In the genomic region with DNA sequence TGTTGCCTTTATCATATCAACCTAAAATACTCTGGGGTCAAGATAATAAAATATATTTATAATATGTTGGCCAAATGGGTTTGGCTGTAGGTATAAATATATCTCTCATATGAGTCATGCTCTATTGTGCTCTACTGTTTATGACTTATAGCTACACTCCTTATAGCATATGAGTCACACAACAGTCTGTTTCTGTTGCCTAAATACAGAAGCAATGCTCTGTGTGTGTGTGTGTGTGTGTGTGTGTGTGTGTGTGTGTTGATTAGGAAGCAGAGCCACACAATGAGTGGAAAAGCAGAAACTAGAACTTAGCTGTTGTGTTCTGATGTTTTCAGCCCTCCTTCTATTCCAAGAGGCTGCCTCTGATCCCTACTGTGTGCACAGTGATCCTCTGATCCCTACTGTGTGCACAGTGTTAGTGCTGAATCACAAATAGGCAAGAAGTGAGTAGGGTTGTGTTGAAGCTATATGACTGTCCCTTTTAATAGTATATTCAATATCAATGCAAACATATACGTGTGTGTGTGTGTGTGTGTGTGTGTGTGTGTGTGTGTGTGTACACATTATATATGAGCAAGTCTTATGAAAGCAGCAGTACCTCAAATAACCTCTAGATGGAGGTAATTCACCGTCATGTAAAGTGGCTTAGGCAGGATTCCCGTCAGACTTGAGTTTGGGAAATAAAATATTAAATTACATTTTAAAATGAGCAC, we compare ENCODE assay signal across 8 mouse cellular contexts. TPM values are rescaled to one million over a fixed set of nuclear protein-coding genes. Genes with fewer than 3 reads are reported as not detected.
DNase-seq lines count a peak whose midpoint lies in the region; ATAC-seq and TF ChIP-seq lines count a peak whose summit lies in the region.

No protein-coding gene starts in this region.

- no peaks in the 10 kb centered on the region for H3K4me1 ChIP-seq in forebrain, embryonic 14.5 days (ENCODE audit: control insufficient read depth, insufficient read depth, low read length)
- H3K4me1 ChIP-seq in forebrain, embryonic 10.5 days, result no peaks in the 10 kb centered on the region
- H3K4me1 ChIP-seq in lung, embryonic 14.5 days (ENCODE audit: insufficient read depth), result no peaks in the 10 kb centered on the region

- ATAC-seq in forebrain, embryonic 14.5 days, result 0 out of 2 replicates have a peak, but pooled peaks have one; percentile 57
- no peak for ATAC-seq in lung, embryonic 14.5 days (ENCODE audit: insufficient read depth)
- peak; percentile 71 for ATAC-seq in common myeloid progenitor, adult 5-6 weeks (replicated peaks; ENCODE audit: low read depth, poor library complexity, severe bottlenecking)
- ATAC-seq in megakaryocyte-erythroid progenitor cell, adult 5-6 weeks (replicated peaks; ENCODE audit: low FRiP score, low TSS enrichment, poor library complexity, severe bottlenecking), result 0 out of 2 replicates have a peak, but pooled peaks have one; percentile 47

- WGBS in forebrain, embryonic 14.5 days, result 20% methylated on average over 3 of the region's 3 CpGs
- WGBS in forebrain, embryonic 10.5 days, result 30% methylated on average over 3 of the region's 3 CpGs
- 13% methylated on average over 3 of the region's 3 CpGs for WGBS in lung, embryonic 14.5 days

- H3K27me3 ChIP-seq in forebrain, embryonic 14.5 days (replicated peaks; ENCODE audit: control insufficient read depth, insufficient read depth, low read length), result no peaks in the 10 kb centered on the region
- H3K27me3 ChIP-seq in forebrain, embryonic 10.5 days (ENCODE audit: poor library complexity, severe bottlenecking), result no peaks in the 10 kb centered on the region; the same call in 1 of the 2 replicates
- no peaks in the 10 kb centered on the region for H3K27me3 ChIP-seq in lung, embryonic 14.5 days (ENCODE audit: insufficient read depth, low read length)

- peak; percentile 80 for TF ChIP-seq CTCF in lung, embryonic 14.5 days (IDR thresholded peaks at IDR 0.05; ENCODE audit: low read depth)

- H3K9me3 ChIP-seq in forebrain, embryonic 14.5 days (replicated peaks; ENCODE audit: control insufficient read depth, low read length), result no peaks in the 10 kb centered on the region
- H3K9me3 ChIP-seq in forebrain, embryonic 10.5 days, result no peaks in the 10 kb centered on the region
- no peaks in the 10 kb centered on the region for H3K9me3 ChIP-seq in lung, embryonic 14.5 days (ENCODE audit: low read depth, low read length)

- H3K4me2 ChIP-seq in forebrain, embryonic 14.5 days (ENCODE audit: low read length), result no peak overlapping the region
- no peak overlapping the region for H3K4me2 ChIP-seq in lung, embryonic 14.5 days

- H3K4me3 ChIP-seq in forebrain, embryonic 14.5 days (ENCODE audit: low read depth, low read length), result no peak overlapping the region
- no peak overlapping the region for H3K4me3 ChIP-seq in forebrain, embryonic 10.5 days
- H3K4me3 ChIP-seq in lung, embryonic 14.5 days (ENCODE audit: low read depth, low read length), result no peak overlapping the region

- no peaks in the 10 kb centered on the region for H3K36me3 ChIP-seq in forebrain, embryonic 14.5 days (ENCODE audit: control insufficient read depth, insufficient read depth, low read length)
- H3K36me3 ChIP-seq in forebrain, embryonic 10.5 days (replicated peaks), result no peaks in the 10 kb centered on the region
- H3K36me3 ChIP-seq in lung, embryonic 14.5 days (ENCODE audit: insufficient read depth), result no peaks in the 10 kb centered on the region

- peak; percentile 78 for DNase-seq in forebrain, embryonic 14.5 days (ENCODE audit: low spot score)
- DNase-seq in forebrain, embryonic 10.5 days (ENCODE audit: extremely low spot score, low spot score), result no peak
- peak; percentile 91 for DNase-seq in lung, embryonic 14.5 days
- DNase-seq in lung, postnatal 14 days, result no peak
- no peak for DNase-seq in adrenal gland, adult 8-10 months
- DNase-seq in kidney, postnatal 25 days, result no peak

- H3K27ac ChIP-seq in forebrain, embryonic 14.5 days (ENCODE audit: low read depth, low read length), result no peak overlapping the region
- no peak overlapping the region for H3K27ac ChIP-seq in forebrain, embryonic 10.5 days
- H3K27ac ChIP-seq in lung, embryonic 14.5 days (ENCODE audit: low read depth), result no peak overlapping the region

- no peak overlapping the region for H3K9ac ChIP-seq in forebrain, embryonic 14.5 days (ENCODE audit: low read length)
- no peak overlapping the region for H3K9ac ChIP-seq in lung, embryonic 14.5 days

RNA-seq across cellular contexts. Expression of gene Cyp1b1, which starts 51.3 kb away (rescaled TPM):
- 5.1 and 6.9 TPM in 2 replicates for polyA plus RNA-seq in forebrain, embryonic 14.5 days (2014; fragmentation: Nextera tagmentation; extraction: Ambion mirVana)
- 1.6 and 2.3 TPM in 2 replicates for polyA plus RNA-seq in forebrain, embryonic 10.5 days (2016; fragmentation: Nextera tagmentation; extraction: Ambion mirVana)
- 1.9 and 2.0 TPM in 2 replicates for polyA plus RNA-seq in lung, embryonic 14.5 days (2014; fragmentation: Nextera tagmentation; extraction: Ambion mirVana)
- 0.14 TPM in 1 of 2 replicates, not detected in the other for total RNA-seq in common myeloid progenitor, adult 5-6 weeks (2017)
- not detected in 2 replicates for total RNA-seq in megakaryocyte-erythroid progenitor cell, adult 5-6 weeks (2014; fragmentation: Nextera tagmentation)
- not detected in 2 replicates for total RNA-seq in megakaryocyte-erythroid progenitor cell, adult 5-6 weeks (2017)
- total RNA-seq in adrenal gland, adult 8-10 months (2022), result 10 to 100 TPM; 35.6 to 48.3 (median 38.9) TPM

RNA-seq across cellular contexts. Expression of gene Rmdn2, which starts 51.9 kb away (rescaled TPM):
- polyA plus RNA-seq in forebrain, embryonic 14.5 days (2014; fragmentation: Nextera tagmentation; extraction: Ambion mirVana), result 5.9 and 6.4 TPM in 2 replicates
- polyA plus RNA-seq in forebrain, embryonic 10.5 days (2016; fragmentation: Nextera tagmentation; extraction: Ambion mirVana), result 3.9 and 5.7 TPM in 2 replicates
- polyA plus RNA-seq in lung, embryonic 14.5 days (2014; fragmentation: Nextera tagmentation; extraction: Ambion mirVana), result 13.3 and 17.0 TPM in 2 replicates
- 5.2 and 5.8 TPM in 2 replicates for total RNA-seq in common myeloid progenitor, adult 5-6 weeks (2017)
- total RNA-seq in megakaryocyte-erythroid progenitor cell, adult 5-6 weeks (2014; fragmentation: Nextera tagmentation), result 6.9 and 9.2 TPM in 2 replicates
- 9.4 and 10.4 TPM in 2 replicates for total RNA-seq in megakaryocyte-erythroid progenitor cell, adult 5-6 weeks (2017)
- total RNA-seq in adrenal gland, adult 8-10 months (2022), result 100 to 1,000 TPM; 347 to 537 (median 455) TPM

Comparison
In these comparisons a context has a peak if more than half of its experiments do, and no peak if none do; other contexts are left out.
1. DNase-seq: peak in forebrain, embryonic 14.5 days (single experiment) and lung, embryonic 14.5 days (single experiment); none in forebrain, embryonic 10.5 days (single experiment), lung, postnatal 14 days (single experiment), adrenal gland, adult 8-10 months (single experiment) and kidney, postnatal 25 days (0 of 2).
2. RNA of gene Cyp1b1, which starts 51.3 kb away (total RNA-seq): 35.6 to 48.3 TPM in adrenal gland, adult 8-10 months; 0.14 TPM in common myeloid progenitor, adult 5-6 weeks and not detected in megakaryocyte-erythroid progenitor cell, adult 5-6 weeks; every median in the first group is over 10 times any median in the second.
3. RNA of gene Rmdn2, which starts 51.9 kb away (total RNA-seq): 347 to 537 TPM in adrenal gland, adult 8-10 months; 6.9 to 10.4 TPM in megakaryocyte-erythroid progenitor cell, adult 5-6 weeks and 5.2 to 5.8 TPM in common myeloid progenitor, adult 5-6 weeks; every median in the first group is over 10 times any median in the second.